14 mouse cellular contexts compared by ENCODE assay signal in the genomic region with DNA sequence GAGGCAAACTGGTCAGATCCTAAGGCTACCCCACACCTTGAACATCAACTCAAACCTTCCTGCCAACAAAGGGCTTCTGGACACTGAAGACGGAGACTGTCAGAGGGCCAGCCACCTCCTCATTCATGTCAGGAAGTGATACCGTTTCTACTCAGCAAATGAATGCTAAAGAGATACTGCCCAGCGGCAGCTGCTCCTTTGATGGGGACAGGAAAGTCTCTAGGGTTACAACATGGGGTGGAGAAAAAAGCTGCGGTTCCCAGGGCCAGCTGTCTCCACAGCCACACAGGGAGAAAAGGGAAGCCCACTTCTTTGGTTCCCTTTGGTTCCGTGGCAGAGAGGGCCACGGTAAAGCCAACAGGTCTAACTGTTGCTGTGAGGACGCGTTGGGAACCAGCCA. TPM values are rescaled to one million over a fixed set of nuclear protein-coding genes. Genes with fewer than 3 reads are reported as not detected.
DNase-seq lines count a peak whose midpoint lies in the region; ATAC-seq lines count a peak whose summit lies in the region.
"Had no signal": no experiment of that assay in that cellular context is flagged by ENCODE, and none has a peak within 500 bp of the region (broad histone marks: within the 10 kb centered on the region; RNA-seq: fewer than 3 reads in every experiment).

No protein-coding gene starts in this region.

- no peaks in the 10 kb centered on the region for H3K9me3 ChIP-seq in heart, embryonic 15.5 days (replicated peaks)
- H3K9me3 ChIP-seq in midbrain, embryonic 12.5 days: no peaks in the 10 kb centered on the region
- no peaks in the 10 kb centered on the region for H3K9me3 ChIP-seq in midbrain, embryonic 13.5 days
- H3K9me3 ChIP-seq in liver, embryonic 12.5 days (replicated peaks): no peaks in the 10 kb centered on the region

- H3K27me3 ChIP-seq in heart, embryonic 15.5 days: no peaks in the 10 kb centered on the region
- H3K27me3 ChIP-seq in midbrain, embryonic 12.5 days: no peaks in the 10 kb centered on the region
- no peaks in the 10 kb centered on the region for H3K27me3 ChIP-seq in midbrain, embryonic 13.5 days
- H3K27me3 ChIP-seq in liver, embryonic 12.5 days (replicated peaks): no peaks in the 10 kb centered on the region

- no peak for DNase-seq in heart, postnatal 10 days
- DNase-seq in neural tube, embryonic 10.5 days (ENCODE audit: extremely low spot score, low spot score): no peak
- no peak for DNase-seq in B cell, adult 2 months
- DNase-seq in left cerebral cortex, postnatal 10 days (ENCODE audit: extremely low spot score in 1 of 2, low spot score in 2 of 2): no peak
- DNase-seq: adrenal gland, postnatal 14 days; cerebellum, adult 2 months had no signal

- peaks cover 20% of the 10 kb centered on the region for H3K36me3 ChIP-seq in heart, embryonic 15.5 days
- peaks cover 72% of the 10 kb centered on the region for H3K36me3 ChIP-seq in midbrain, embryonic 12.5 days
- H3K36me3 ChIP-seq in midbrain, embryonic 13.5 days: peaks cover 43% of the 10 kb centered on the region
- H3K36me3 ChIP-seq in liver, embryonic 12.5 days: peaks cover 100% of the 10 kb centered on the region

- ATAC-seq in heart, embryonic 15.5 days (replicated peaks; ENCODE audit: insufficient number of reproducible peaks, insufficient read depth, low FRiP score, low read depth): no peak
- no peak for ATAC-seq in midbrain, embryonic 12.5 days (ENCODE audit: low FRiP score, low read depth)
- ATAC-seq in midbrain, embryonic 13.5 days: no peak
- ATAC-seq in liver, embryonic 12.5 days: no peak

- 42% methylated on average over 8 of the region's 8 CpGs for WGBS in heart, embryonic 15.5 days
- 78% methylated on average over 8 of the region's 8 CpGs for WGBS in midbrain, embryonic 12.5 days
- WGBS in midbrain, embryonic 13.5 days: 74% methylated on average over 8 of the region's 8 CpGs
- WGBS in liver, embryonic 12.5 days (ENCODE audit: insufficient replicate concordance): 65% methylated on average over 8 of the region's 8 CpGs

- peaks cover 57% of the 10 kb centered on the region for H3K4me1 ChIP-seq in heart, embryonic 15.5 days (replicated peaks)
- no peaks in the 10 kb centered on the region for H3K4me1 ChIP-seq in midbrain, embryonic 12.5 days
- H3K4me1 ChIP-seq in midbrain, embryonic 13.5 days (replicated peaks): no peaks in the 10 kb centered on the region
- peaks cover 35% of the 10 kb centered on the region for H3K4me1 ChIP-seq in liver, embryonic 12.5 days

- no peak overlapping the region for H3K4me3 ChIP-seq in heart, embryonic 15.5 days
- no peak overlapping the region for H3K4me3 ChIP-seq in midbrain, embryonic 12.5 days
- no peak overlapping the region for H3K4me3 ChIP-seq in midbrain, embryonic 13.5 days (replicated peaks)
- H3K4me3 ChIP-seq in liver, embryonic 12.5 days: no peak overlapping the region

- H3K9ac ChIP-seq in heart, embryonic 15.5 days: no peak overlapping the region
- 0 out of 2 replicates have a peak overlapping the region, but pooled peaks have one; percentile 20 for H3K9ac ChIP-seq in midbrain, embryonic 12.5 days (replicated peaks)
- no peak overlapping the region for H3K9ac ChIP-seq in midbrain, embryonic 13.5 days (replicated peaks)
- no peak overlapping the region for H3K9ac ChIP-seq in liver, embryonic 12.5 days

- H3K4me2 ChIP-seq in heart, embryonic 15.5 days: no peak overlapping the region
- no peak overlapping the region for H3K4me2 ChIP-seq in midbrain, embryonic 12.5 days (replicated peaks)
- no peak overlapping the region for H3K4me2 ChIP-seq in midbrain, embryonic 13.5 days (replicated peaks)
- no peak overlapping the region for H3K4me2 ChIP-seq in liver, embryonic 12.5 days

- H3K27ac ChIP-seq in heart, embryonic 15.5 days: peak overlapping the region; percentile 72
- no peak overlapping the region for H3K27ac ChIP-seq in midbrain, embryonic 12.5 days (replicated peaks)
- no peak overlapping the region for H3K27ac ChIP-seq in midbrain, embryonic 13.5 days
- H3K27ac ChIP-seq in liver, embryonic 12.5 days: peak overlapping the region; percentile 43; the same call in 1 of the 2 replicates

- intact Hi-C loops in heart, postnatal 10 days (cut with DNase I): no loop called here
- intact Hi-C loops in left cerebral cortex, postnatal 10 days (cut with DNase I): no loop called here

RNA-seq across cellular contexts. Expression of a gene that starts 19.5 kb away (rescaled TPM):
- polyA plus RNA-seq in heart, embryonic 15.5 days (2015; fragmentation: Nextera tagmentation; extraction: Ambion mirVana): 10.4 and 13.0 TPM in 2 replicates
- total RNA-seq in heart, postnatal 10 days (2021): 10 to 100 TPM; 14.0 to 16.0 TPM
- polyA plus RNA-seq in midbrain, embryonic 12.5 days (2016; fragmentation: Nextera tagmentation; extraction: Ambion mirVana): 3.6 and 3.8 TPM in 2 replicates
- 7.5 and 7.8 TPM in 2 replicates for polyA plus RNA-seq in midbrain, embryonic 13.5 days (2015; fragmentation: Nextera tagmentation; extraction: Ambion mirVana)
- 3.4 and 3.6 TPM in 2 replicates for polyA plus RNA-seq in liver, embryonic 12.5 days (2016; fragmentation: Nextera tagmentation; extraction: Ambion mirVana)
- total RNA-seq in left cerebral cortex, postnatal 10 days (2021): 1 to 10 TPM; 8.3 to 9.8 TPM

RNA-seq across cellular contexts. Expression of a gene that starts 19.9 kb away (rescaled TPM):
- 35.8 and 48.9 TPM in 2 replicates for polyA plus RNA-seq in heart, embryonic 15.5 days (2015; fragmentation: Nextera tagmentation; extraction: Ambion mirVana)
- 10 to 100 TPM; 21.1 TPM for total RNA-seq in heart, postnatal 10 days (2021)
- polyA plus RNA-seq in midbrain, embryonic 12.5 days (2016; fragmentation: Nextera tagmentation; extraction: Ambion mirVana): 57.4 and 59.6 TPM in 2 replicates
- 31.6 and 32.1 TPM in 2 replicates for polyA plus RNA-seq in midbrain, embryonic 13.5 days (2015; fragmentation: Nextera tagmentation; extraction: Ambion mirVana)
- polyA plus RNA-seq in liver, embryonic 12.5 days (2016; fragmentation: Nextera tagmentation; extraction: Ambion mirVana): 79.7 and 83.2 TPM in 2 replicates
- 10 to 100 TPM in 1 of 2 experiments, 1 to 10 TPM in 1; 8.0 to 10.7 TPM for total RNA-seq in left cerebral cortex, postnatal 10 days (2021)

RNA-seq across cellular contexts. Expression of a gene that starts 31.3 kb away (rescaled TPM):
- 81.9 and 106 TPM in 2 replicates for polyA plus RNA-seq in heart, embryonic 15.5 days (2015; fragmentation: Nextera tagmentation; extraction: Ambion mirVana)
- 100 to 1,000 TPM; 100 to 101 TPM for total RNA-seq in heart, postnatal 10 days (2021)
- polyA plus RNA-seq in midbrain, embryonic 12.5 days (2016; fragmentation: Nextera tagmentation; extraction: Ambion mirVana): 171 and 185 TPM in 2 replicates
- polyA plus RNA-seq in midbrain, embryonic 13.5 days (2015; fragmentation: Nextera tagmentation; extraction: Ambion mirVana): 157 and 158 TPM in 2 replicates
- polyA plus RNA-seq in liver, embryonic 12.5 days (2016; fragmentation: Nextera tagmentation; extraction: Ambion mirVana): 73.2 and 74.9 TPM in 2 replicates
- total RNA-seq in left cerebral cortex, postnatal 10 days (2021): 10 to 100 TPM; 76.8 to 80.7 TPM

RNA-seq across cellular contexts. Expression of a gene that starts 41.8 kb away (rescaled TPM):
- not detected in 2 replicates for polyA plus RNA-seq in heart, embryonic 15.5 days (2015; fragmentation: Nextera tagmentation; extraction: Ambion mirVana)
- total RNA-seq in heart, postnatal 10 days (2021): not detected
- polyA plus RNA-seq in midbrain, embryonic 12.5 days (2016; fragmentation: Nextera tagmentation; extraction: Ambion mirVana): not detected in 2 replicates
- not detected in 2 replicates for polyA plus RNA-seq in midbrain, embryonic 13.5 days (2015; fragmentation: Nextera tagmentation; extraction: Ambion mirVana)
- not detected in 2 replicates for polyA plus RNA-seq in liver, embryonic 12.5 days (2016; fragmentation: Nextera tagmentation; extraction: Ambion mirVana)
- total RNA-seq in left cerebral cortex, postnatal 10 days (2021): not detected
- total RNA-seq: adrenal gland, postnatal 14 days; gastrocnemius, postnatal 14 days; layer of hippocampus, postnatal 10 days; liver, adult 2 months had no signal
- polyA plus RNA-seq: cerebellum, adult 2 months; liver, adult 2 months; neural tube, embryonic 11.5 days had no signal

RNA-seq across cellular contexts. Expression of a gene that starts 50.2 kb away (rescaled TPM):
- polyA plus RNA-seq in heart, embryonic 15.5 days (2015; fragmentation: Nextera tagmentation; extraction: Ambion mirVana): 1.2 and 2.0 TPM in 2 replicates
- total RNA-seq in heart, postnatal 10 days (2021): 1 to 10 TPM; 1.1 to 1.2 TPM
- 11.1 and 11.4 TPM in 2 replicates for polyA plus RNA-seq in midbrain, embryonic 12.5 days (2016; fragmentation: Nextera tagmentation; extraction: Ambion mirVana)
- polyA plus RNA-seq in midbrain, embryonic 13.5 days (2015; fragmentation: Nextera tagmentation; extraction: Ambion mirVana): 16.4 and 16.9 TPM in 2 replicates
- polyA plus RNA-seq in liver, embryonic 12.5 days (2016; fragmentation: Nextera tagmentation; extraction: Ambion mirVana): 3.2 and 3.5 TPM in 2 replicates
- 1 to 10 TPM; 6.5 to 8.1 TPM for total RNA-seq in left cerebral cortex, postnatal 10 days (2021)

Comparison
In these comparisons a context has a peak if more than half of its experiments do, and no peak if none do; other contexts are left out.
1. H3K27ac ChIP-seq: peak in heart, embryonic 15.5 days (single experiment) and liver, embryonic 12.5 days (single experiment); none in midbrain, embryonic 12.5 days (single experiment) and midbrain, embryonic 13.5 days (single experiment).